Mouse (Mus musculus): ENCODE measurements around the gene Vtcn1.

The Vtcn1 gene

GRCm38 (mm10) chr3:100916844-100917243 lies 91.6 kb downstream of the Vtcn1 start:
- Histone ChIP-seq H3K36me3 (ENCODE audit: insufficient read depth, low read length) (no peaks in the 10 kb centered on the region), H3K27me3 (ENCODE audit: insufficient read depth, low read length) (peaks cover 10% of the 10 kb centered on the region), H3K9me3 (ENCODE audit: low read length) (no peaks in the 10 kb centered on the region), H3K4me3 (replicated peaks; ENCODE audit: low read length) (no peak overlapping the region), H3K4me1 (replicated peaks; ENCODE audit: low read depth, low read length) (peaks cover 18% of the 10 kb centered on the region)
- TF ChIP-seq CTCF (conservative IDR thresholded peaks at IDR 0.05; ENCODE audit: low read length) (peak; percentile 54), POU5F1 (IDR thresholded peaks at IDR 0.05; ENCODE audit: borderline replicate concordance, low read length) (no peak), NANOG (IDR thresholded peaks at IDR 0.05; ENCODE audit: borderline replicate concordance, low read length) (no peak)

GRCm38 (mm10) chr3:100920611-100921140 lies 95.4 kb downstream of the Vtcn1 start:
- Histone ChIP-seq H3K9me3 (ENCODE audit: low read length) (no peaks in the 10 kb centered on the region), H3K4me1 (replicated peaks; ENCODE audit: low read depth, low read length) (peaks cover 41% of the 10 kb centered on the region), H3K27me3 (ENCODE audit: insufficient read depth, low read length) (peaks cover 10% of the 10 kb centered on the region), H3K36me3 (ENCODE audit: insufficient read depth, low read length) (peaks cover 9% of the 10 kb centered on the region), H3K4me3 (replicated peaks; ENCODE audit: low read length) (no peak overlapping the region)
- TF ChIP-seq CTCF (conservative IDR thresholded peaks at IDR 0.05; ENCODE audit: low read length) = no peak

DNA sequence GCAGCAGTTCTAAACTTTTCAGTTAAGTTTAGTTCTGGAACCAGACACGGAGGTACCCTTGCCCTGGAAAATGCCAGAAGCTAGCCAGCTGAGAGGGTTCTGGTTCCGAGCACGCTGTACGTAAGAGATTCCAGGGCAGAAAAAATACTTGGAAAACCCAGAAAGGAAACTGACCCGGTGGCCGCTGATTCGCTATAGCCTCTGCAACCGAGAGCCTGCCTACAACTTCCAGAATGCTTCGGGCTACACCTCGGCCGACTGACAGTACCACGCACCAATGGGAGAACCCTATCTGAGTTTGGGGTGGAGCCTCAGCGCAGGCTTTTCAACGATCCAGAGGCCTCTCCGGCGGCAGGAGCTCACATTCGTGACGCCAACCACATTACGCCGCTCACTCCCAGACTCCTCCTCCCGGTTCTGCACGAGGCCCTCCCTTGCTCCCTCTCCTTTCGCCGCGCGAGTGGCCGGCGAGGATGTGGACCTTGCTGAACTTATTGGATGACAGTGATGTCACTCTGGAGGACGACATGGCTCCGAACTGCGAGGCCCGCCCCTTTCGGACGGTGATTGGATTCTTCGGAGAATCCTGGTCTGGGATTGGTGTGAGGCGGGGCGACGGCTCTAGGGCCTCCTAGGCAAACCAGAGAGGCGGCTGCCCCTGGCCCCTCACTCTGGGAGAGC lies 96.7 kb downstream of the Vtcn1 start, which contains the start of gene Trim45:
TSS of gene Trim45 (plus strand) at position 378 of the 681 bp plus-strand sequence.
- no peaks in the 10 kb centered on the region for H3K9me3 ChIP-seq (ENCODE audit: low read length)
- H3K36me3 ChIP-seq (ENCODE audit: insufficient read depth, low read length) = peaks cover 22% of the 10 kb centered on the region
- peaks cover 43% of the 10 kb centered on the region for H3K4me1 ChIP-seq (replicated peaks; ENCODE audit: low read depth, low read length)
- peak within 1 kb of the TSS; percentile 82 for H3K4me3 ChIP-seq (replicated peaks; ENCODE audit: low read length)
- TF ChIP-seq POU5F1 (IDR thresholded peaks at IDR 0.05; ENCODE audit: borderline replicate concordance, low read length) (no peak), NANOG (IDR thresholded peaks at IDR 0.05; ENCODE audit: borderline replicate concordance, low read length) (no peak), CTCF (conservative IDR thresholded peaks at IDR 0.05; ENCODE audit: low read length) (no peak)
- peaks cover 10% of the 10 kb centered on the region for H3K27me3 ChIP-seq (ENCODE audit: insufficient read depth, low read length)

- H3K36me3 ChIP-seq (ENCODE audit: insufficient read depth, low read length) = peaks cover 26% of the 10 kb centered on the region
- peaks cover 10% of the 10 kb centered on the region for H3K27me3 ChIP-seq (ENCODE audit: insufficient read depth, low read length)
- TF ChIP-seq CTCF (conservative IDR thresholded peaks at IDR 0.05; ENCODE audit: low read length) (no peak), POU5F1 (IDR thresholded peaks at IDR 0.05; ENCODE audit: borderline replicate concordance, low read length) (no peak), NANOG (IDR thresholded peaks at IDR 0.05; ENCODE audit: borderline replicate concordance, low read length) (no peak)
- H3K9me3 ChIP-seq (ENCODE audit: low read length) = no peaks in the 10 kb centered on the region
- peak overlapping the region; percentile 82 for H3K4me3 ChIP-seq (replicated peaks; ENCODE audit: low read length)
- peaks cover 38% of the 10 kb centered on the region for H3K4me1 ChIP-seq (replicated peaks; ENCODE audit: low read depth, low read length)
Measured at GRCm38 (mm10) chr3:100922506-100923375, 97.5 kb downstream of the Vtcn1 start.

- peaks cover 4% of the 10 kb centered on the region; the same call in 1 of the 2 replicates for H3K27me3 ChIP-seq (ENCODE audit: insufficient read depth, low read length)
- H3K36me3 ChIP-seq (ENCODE audit: insufficient read depth, low read length) = peaks cover 41% of the 10 kb centered on the region
- no peaks in the 10 kb centered on the region for H3K9me3 ChIP-seq (ENCODE audit: low read length)
- peaks cover 37% of the 10 kb centered on the region for H3K4me1 ChIP-seq (replicated peaks; ENCODE audit: low read depth, low read length)
- H3K4me3 ChIP-seq (replicated peaks; ENCODE audit: low read length) = no peak overlapping the region
- TF ChIP-seq NANOG (IDR thresholded peaks at IDR 0.05; ENCODE audit: borderline replicate concordance, low read length) (no peak), CTCF (conservative IDR thresholded peaks at IDR 0.05; ENCODE audit: low read length) (no peak), POU5F1 (IDR thresholded peaks at IDR 0.05; ENCODE audit: borderline replicate concordance, low read length) (no peak)
Measured at GRCm38 (mm10) chr3:100924065-100924732, 98.9 kb downstream of the Vtcn1 start.

DNA sequence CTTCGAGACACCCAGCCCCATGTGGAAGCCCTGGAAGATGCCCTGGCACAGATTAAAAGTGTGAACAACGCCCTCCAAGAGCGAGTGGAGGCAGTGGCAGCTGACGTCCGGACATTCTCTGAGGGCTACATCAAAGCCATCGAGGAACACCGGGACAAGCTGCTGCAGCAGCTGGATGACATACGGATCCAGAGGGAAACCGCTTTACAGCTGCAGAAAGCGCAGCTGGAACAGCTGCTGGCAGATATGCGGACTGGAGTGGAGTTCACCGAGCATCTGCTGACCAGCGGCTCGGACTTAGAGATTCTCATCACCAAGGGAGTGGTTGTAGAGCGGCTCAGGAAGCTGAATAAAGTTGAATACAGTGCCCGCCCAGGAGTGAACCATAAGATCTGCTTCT lies 99.9 kb downstream of the Vtcn1 start:
- Histone ChIP-seq H3K4me3 (replicated peaks; ENCODE audit: low read length) (no peak overlapping the region), H3K9me3 (ENCODE audit: low read length) (no peaks in the 10 kb centered on the region), H3K4me1 (replicated peaks; ENCODE audit: low read depth, low read length) (peaks cover 43% of the 10 kb centered on the region), H3K36me3 (ENCODE audit: insufficient read depth, low read length) (peaks cover 50% of the 10 kb centered on the region), H3K27me3 (ENCODE audit: insufficient read depth, low read length) (no peaks in the 10 kb centered on the region)
- no peak for TF ChIP-seq POU5F1 (IDR thresholded peaks at IDR 0.05; ENCODE audit: borderline replicate concordance, low read length)
- TF ChIP-seq CTCF (conservative IDR thresholded peaks at IDR 0.05; ENCODE audit: low read length) = no peak
- no peak for TF ChIP-seq NANOG (IDR thresholded peaks at IDR 0.05; ENCODE audit: borderline replicate concordance, low read length)

GRCm38 (mm10) chr3:100931332-100932076 lies 106.2 kb downstream of the Vtcn1 start:
- H3K36me3 ChIP-seq (ENCODE audit: insufficient read depth, low read length) = peaks cover 54% of the 10 kb centered on the region
- no peaks in the 10 kb centered on the region for H3K9me3 ChIP-seq (ENCODE audit: low read length)
- peak overlapping the region; percentile 58 for H3K4me3 ChIP-seq (replicated peaks; ENCODE audit: low read length)
- TF ChIP-seq POU5F1 (IDR thresholded peaks at IDR 0.05; ENCODE audit: borderline replicate concordance, low read length) (no peak), CTCF (conservative IDR thresholded peaks at IDR 0.05; ENCODE audit: low read length) (no peak), NANOG (IDR thresholded peaks at IDR 0.05; ENCODE audit: borderline replicate concordance, low read length) (no peak)
- no peaks in the 10 kb centered on the region for H3K27me3 ChIP-seq (ENCODE audit: insufficient read depth, low read length)
- peaks cover 52% of the 10 kb centered on the region for H3K4me1 ChIP-seq (replicated peaks; ENCODE audit: low read depth, low read length)

Data from E14TG2a.4 (cell line).